ENCODE assay signal across 7 mouse cellular contexts in the genomic region with DNA sequence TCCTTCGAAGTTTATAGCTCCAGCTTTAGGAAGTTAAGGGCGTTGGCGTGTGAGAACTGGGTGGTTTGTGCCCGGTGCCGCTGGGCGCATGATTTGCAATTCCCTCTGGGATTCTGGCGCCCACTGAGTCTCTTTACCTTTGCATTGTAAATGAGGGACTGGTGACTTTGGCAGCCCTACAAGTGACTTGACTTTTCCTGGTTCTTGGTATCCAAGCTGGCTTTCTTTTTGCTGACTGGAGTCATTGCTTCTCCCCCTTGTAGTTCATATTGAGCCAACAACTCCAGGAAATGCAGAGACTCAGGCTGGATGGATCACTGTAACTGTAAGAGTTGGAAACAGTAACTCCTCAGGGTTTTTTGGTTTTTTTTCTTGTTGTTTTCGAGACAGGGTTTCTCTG. TPM values are rescaled to one million over a fixed set of nuclear protein-coding genes. Genes with fewer than 3 reads are reported as not detected.
DNase-seq lines count a peak whose midpoint lies in the region; ATAC-seq and TF ChIP-seq lines count a peak whose summit lies in the region.

No protein-coding gene starts in this region.

- no peak for TF ChIP-seq CTCF in embryonic fibroblast, embryonic 13.5 days (IDR thresholded peaks at IDR 0.05; ENCODE audit: borderline replicate concordance, insufficient read depth, low read length)

- H3K4me3 ChIP-seq in embryonic fibroblast, embryonic 13.5 days (ENCODE audit: insufficient read depth, low read length), result peak overlapping the region; percentile 80
- H3K4me3 ChIP-seq in hindbrain, embryonic 16.5 days (ENCODE audit: low read length), result peak overlapping the region; percentile 54
- H3K4me3 ChIP-seq in liver, embryonic 16.5 days (ENCODE audit: low read depth, low read length), result peak overlapping the region; percentile 70

- H3K4me2 ChIP-seq in hindbrain, embryonic 16.5 days (ENCODE audit: low read length), result peak overlapping the region; percentile 92
- peak overlapping the region; percentile 80 for H3K4me2 ChIP-seq in liver, embryonic 16.5 days (ENCODE audit: low read depth, low read length)

- no peaks in the 10 kb centered on the region for H3K27me3 ChIP-seq in hindbrain, embryonic 16.5 days (replicated peaks; ENCODE audit: control insufficient read depth, insufficient read depth, low read length)
- H3K27me3 ChIP-seq in liver, embryonic 16.5 days (ENCODE audit: control insufficient read depth, insufficient read depth, low read depth, low read length), result peaks cover 8% of the 10 kb centered on the region

- no peak for ATAC-seq in hindbrain, embryonic 16.5 days
- no peak for ATAC-seq in liver, embryonic 16.5 days (ENCODE audit: low read depth)

- peak overlapping the region; percentile 46; the same call in 1 of the 2 replicates for H3K9ac ChIP-seq in hindbrain, embryonic 16.5 days (ENCODE audit: low read depth, low read length)
- H3K9ac ChIP-seq in liver, embryonic 16.5 days (ENCODE audit: low read depth, low read length), result no peak overlapping the region; the same call in 1 of the 2 replicates

- 7% methylated on average over 8 of the region's 8 CpGs for WGBS in hindbrain, embryonic 16.5 days
- 6% methylated on average over 8 of the region's 8 CpGs for WGBS in liver, embryonic 16.5 days (ENCODE audit: insufficient replicate concordance)

- no peaks in the 10 kb centered on the region for H3K9me3 ChIP-seq in hindbrain, embryonic 16.5 days (ENCODE audit: control insufficient read depth, low read length)
- H3K9me3 ChIP-seq in liver, embryonic 16.5 days (replicated peaks; ENCODE audit: control insufficient read depth, low read length), result no peaks in the 10 kb centered on the region

- peak overlapping the region; percentile 95 for H3K27ac ChIP-seq in embryonic fibroblast, embryonic 13.5 days (ENCODE audit: insufficient read depth, low read length)
- peak overlapping the region; percentile 88 for H3K27ac ChIP-seq in hindbrain, embryonic 16.5 days (ENCODE audit: low read depth, low read length)
- no peak overlapping the region for H3K27ac ChIP-seq in liver, embryonic 16.5 days (ENCODE audit: low read length)

- TF ChIP-seq POLR2A in embryonic fibroblast, embryonic 13.5 days (IDR thresholded peaks at IDR 0.05; ENCODE audit: low read depth, low read length), result peak; percentile 17; the same call in 1 of the 2 replicates

- no peaks in the 10 kb centered on the region for H3K36me3 ChIP-seq in hindbrain, embryonic 16.5 days (ENCODE audit: control insufficient read depth, insufficient read depth, low read length)
- no peaks in the 10 kb centered on the region for H3K36me3 ChIP-seq in liver, embryonic 16.5 days (ENCODE audit: control insufficient read depth, insufficient read depth)

- H3K4me1 ChIP-seq in embryonic fibroblast, embryonic 13.5 days (ENCODE audit: control insufficient read depth, insufficient read depth, low read length), result peaks cover 9% of the 10 kb centered on the region
- H3K4me1 ChIP-seq in hindbrain, embryonic 16.5 days (ENCODE audit: control insufficient read depth, insufficient read depth, low read depth, low read length), result peaks cover 30% of the 10 kb centered on the region
- H3K4me1 ChIP-seq in liver, embryonic 16.5 days (ENCODE audit: control insufficient read depth, low read depth, low read length), result peaks cover 17% of the 10 kb centered on the region

- peak; percentile 14 to 22 for DNase-seq in right cerebral cortex, adult 2 months (ENCODE audit: low spot score in 2 of 2)
- no peak for DNase-seq in right cerebral cortex, postnatal 14 days
- no peak for DNase-seq in gastrocnemius, postnatal 4 days (ENCODE audit: low spot score in 2 of 2)
- DNase-seq in frontal cortex, postnatal 25 days (ENCODE audit: low spot score in 2 of 2), result no peak

RNA-seq across cellular contexts. Expression of a gene that starts 1.9 kb away (rescaled TPM):
- 720 and 799 TPM in 2 replicates for polyA plus RNA-seq in embryonic fibroblast, embryonic 13.5 days (2011; ENCODE audit: insufficient read length, low read depth, missing spikeins)
- polyA plus RNA-seq in hindbrain, embryonic 16.5 days (2015; fragmentation: Nextera tagmentation; extraction: Ambion mirVana), result 395 and 417 TPM in 2 replicates
- polyA plus RNA-seq in liver, embryonic 16.5 days (2015; fragmentation: Nextera tagmentation; extraction: Ambion mirVana), result 100.0 and 103 TPM in 2 replicates
- 100 to 1,000 TPM; 194 to 214 TPM for total RNA-seq in gastrocnemius, postnatal 4 days (2021)

Comparison
In these comparisons a context has a peak if more than half of its experiments do, and no peak if none do; other contexts are left out.
1. DNase-seq: peak in right cerebral cortex, adult 2 months (2 of 2); none in right cerebral cortex, postnatal 14 days (single experiment), gastrocnemius, postnatal 4 days (0 of 2) and frontal cortex, postnatal 25 days (0 of 2).
2. Peak in every context shown above with its lines, with median percentiles within 50 percentile points of each other: H3K4me3 ChIP-seq.